Mouse (Mus musculus) left cerebral cortex, adult 9 months (tissue): ENCODE measurements around the gene Tatdn2.

Source experiments
- DNase-seq, 2 experiments: peaks; one replicate each; pipeline ENCODE4 v3.0.0; 2022; ENCODE audit warnings: low spot score in 2 of 2

Gene Tatdn2

DNA sequence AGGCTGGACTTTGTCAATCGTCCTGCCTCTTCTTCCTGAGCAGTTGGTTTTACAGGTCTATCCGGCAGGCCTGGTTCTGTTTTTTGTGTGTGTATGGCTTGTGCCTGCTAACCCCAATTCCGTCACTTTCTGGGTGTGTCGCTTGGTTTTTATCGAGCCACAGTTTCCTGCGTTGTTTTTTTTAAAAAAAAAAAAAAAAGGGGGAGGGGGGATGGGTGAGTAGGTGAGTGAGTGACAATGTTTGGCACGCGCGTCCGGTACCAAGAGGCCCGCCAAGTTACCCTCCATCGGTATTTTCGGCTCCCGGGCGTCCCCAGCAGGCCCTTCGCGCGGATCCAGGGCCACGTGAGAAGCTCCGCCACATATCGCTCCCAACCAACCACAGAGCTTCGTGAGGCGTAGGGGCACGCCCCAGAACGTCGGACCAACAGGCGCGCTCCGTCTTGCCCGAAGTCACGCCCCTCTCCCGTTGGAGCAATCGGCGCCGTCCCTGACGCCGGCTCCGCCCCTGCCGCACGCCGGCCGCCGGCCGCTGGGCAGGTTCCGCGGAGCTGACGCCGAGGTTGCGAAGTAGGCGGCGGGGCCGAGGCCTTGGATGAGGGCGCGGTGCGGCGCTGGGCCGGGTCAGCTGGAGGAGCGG lies at the start of gene Tatdn2:
TSS of gene Tatdn2 (plus strand) at position 469 of the 640 bp plus-strand sequence.
- DNase-seq = peak; percentile 96 to 97

DNA sequence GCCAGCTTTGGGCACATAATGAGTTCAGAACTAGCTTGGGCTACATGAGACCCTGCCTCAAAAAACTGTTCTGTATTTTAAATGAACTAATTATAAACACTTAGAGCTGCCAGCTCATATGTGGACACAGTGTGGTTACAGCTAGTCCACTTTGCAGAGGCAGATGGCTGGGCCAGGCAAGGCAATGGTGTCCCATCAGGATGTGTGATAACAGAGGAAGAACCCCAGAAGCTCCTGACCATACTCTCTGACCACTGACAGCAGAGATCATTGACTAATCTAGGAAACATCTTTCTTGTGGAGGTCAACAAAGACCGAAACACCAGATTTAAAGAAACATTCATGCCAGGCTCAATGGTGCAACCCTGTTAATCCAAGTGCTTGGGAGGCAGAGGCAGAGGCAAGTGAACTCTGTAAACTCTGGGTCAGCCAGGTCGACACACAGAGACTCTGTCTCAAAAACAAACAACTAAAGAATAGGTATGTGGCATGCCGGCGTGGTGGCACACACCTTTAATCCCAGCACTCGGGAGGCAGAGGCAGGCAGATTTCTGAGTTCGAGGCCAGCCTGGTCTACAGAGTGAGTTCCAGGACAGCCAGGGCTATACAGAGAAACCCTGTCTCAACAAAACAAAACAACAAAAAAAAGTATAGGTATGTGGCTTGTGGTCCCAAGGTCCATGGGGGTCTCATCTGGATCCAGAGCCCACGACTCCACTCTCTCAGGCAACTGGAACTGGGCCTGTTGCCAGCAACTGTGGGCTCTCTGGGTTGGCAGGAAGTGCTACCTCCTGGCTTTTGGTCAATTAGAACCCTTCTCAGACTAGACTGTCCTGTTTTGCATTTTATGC lies 47.3 kb upstream of the Tatdn2 start:
- DNase-seq = no peak

DNA sequence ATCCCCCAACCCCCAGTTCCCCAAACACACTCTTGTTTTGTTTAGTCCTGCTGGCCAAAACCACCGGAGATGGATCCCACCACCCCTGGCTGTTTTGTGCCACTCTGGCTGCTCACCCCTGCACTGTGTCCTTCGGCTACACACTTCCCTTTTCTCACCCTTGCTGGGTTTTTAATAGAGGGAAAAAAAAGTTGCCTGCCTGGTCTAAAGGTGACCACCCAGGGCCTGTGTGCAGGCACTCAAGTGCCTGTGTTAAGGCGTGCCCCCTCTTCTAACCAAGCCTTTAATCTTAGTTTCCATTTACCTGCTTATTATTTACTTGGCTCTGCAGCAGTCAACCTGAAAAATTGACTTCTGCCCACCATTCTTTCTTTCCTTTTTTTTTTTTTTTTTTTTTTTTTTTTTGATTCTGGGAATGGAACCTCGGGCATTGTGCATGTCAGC lies 46.6 kb upstream of the Tatdn2 start:
- no peak for DNase-seq

GRCm38 (mm10) chr6:113651626-113652025 lies 45.2 kb upstream of the Tatdn2 start:
- DNase-seq = no peak

DNA sequence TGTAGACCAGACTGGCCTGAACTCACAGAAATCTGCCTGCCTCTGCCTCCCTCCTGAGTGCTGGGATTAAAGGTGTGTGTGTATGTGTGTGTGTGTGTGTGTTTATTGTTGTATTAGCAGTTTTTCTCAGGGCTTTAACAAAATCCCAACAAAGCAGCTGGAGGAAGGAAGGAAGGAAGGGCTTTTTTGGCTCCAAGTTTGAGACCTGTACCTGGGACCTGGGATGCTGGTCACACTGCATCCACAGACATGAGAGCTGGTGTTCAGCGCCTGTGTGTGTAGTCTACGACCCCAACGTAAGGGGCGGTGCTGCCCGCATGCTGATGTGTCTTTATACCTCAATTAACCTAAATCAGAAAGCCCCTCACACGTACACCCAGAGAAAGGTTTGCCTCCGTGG lies 43.3 kb upstream of the Tatdn2 start:
- DNase-seq = no peak

DNA sequence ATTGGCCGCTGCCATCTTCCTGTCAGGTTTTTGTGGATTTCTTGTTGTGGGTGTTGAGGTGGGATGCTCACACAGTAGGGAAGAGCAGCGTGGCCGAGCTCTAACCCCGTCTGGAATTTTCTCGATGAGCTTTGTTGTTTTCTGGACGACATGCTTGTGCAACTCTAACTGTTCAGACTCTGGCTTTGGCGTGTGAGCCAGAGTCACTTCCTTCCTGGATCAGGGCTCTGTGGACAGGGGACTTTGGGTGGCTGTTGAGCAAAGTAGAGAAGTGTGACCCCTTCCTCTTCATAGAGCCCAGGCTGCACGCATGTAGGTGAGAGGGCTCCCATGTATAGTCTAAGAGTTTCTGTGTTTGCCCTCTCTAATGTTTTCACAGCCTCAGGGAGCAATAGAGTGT lies 42.7 kb upstream of the Tatdn2 start:
- no peak for DNase-seq

- no peak for DNase-seq
Observed at GRCm38 (mm10) chr6:113654753-113655397, 42.0 kb upstream of the Tatdn2 start.

DNA sequence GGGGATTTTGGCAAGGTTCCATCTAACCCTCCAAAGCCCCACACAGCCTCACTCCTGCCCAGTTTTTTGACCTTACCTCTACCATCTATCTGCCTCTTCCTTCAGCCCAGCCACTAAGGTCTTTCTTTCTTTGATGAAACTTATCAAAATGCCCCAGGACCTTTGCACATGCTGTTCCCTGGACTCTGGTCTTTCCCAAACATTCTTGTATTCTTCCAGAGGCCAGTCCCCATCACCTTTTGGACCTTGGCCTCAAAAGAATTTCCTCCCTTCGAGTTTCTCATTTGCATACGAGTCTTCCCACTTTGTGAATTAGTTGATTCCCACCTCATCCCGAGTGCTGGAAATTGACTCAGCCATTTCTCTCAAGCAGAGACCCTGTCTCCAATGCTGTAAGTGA lies 41.4 kb upstream of the Tatdn2 start:
- DNase-seq = no peak

GRCm38 (mm10) chr6:113656847-113657246 lies 40.0 kb upstream of the Tatdn2 start:
- no peak for DNase-seq

DNA sequence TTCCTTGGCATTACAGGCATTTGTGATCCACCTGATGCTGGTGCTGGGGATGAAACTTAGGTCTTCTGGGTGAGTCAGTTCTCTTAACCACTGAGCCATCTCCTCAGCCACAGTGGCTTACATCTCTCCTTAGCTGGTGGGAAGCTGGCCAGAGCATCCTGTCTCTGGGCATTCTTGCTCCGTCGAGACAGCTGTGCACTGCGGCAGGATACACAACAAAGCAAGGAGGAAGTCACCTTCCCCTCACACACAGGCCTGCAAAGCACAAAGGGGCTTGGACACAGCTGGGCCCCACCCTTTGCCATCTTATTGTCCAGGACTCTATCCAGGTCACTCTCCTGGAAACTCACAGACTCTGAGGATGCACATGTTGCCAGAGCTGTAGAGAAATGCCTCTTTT lies 38.6 kb upstream of the Tatdn2 start:
- DNase-seq = no peak

- no peak for DNase-seq
Observed at GRCm38 (mm10) chr6:113659648-113660491, 37.0 kb upstream of the Tatdn2 start.

DNA sequence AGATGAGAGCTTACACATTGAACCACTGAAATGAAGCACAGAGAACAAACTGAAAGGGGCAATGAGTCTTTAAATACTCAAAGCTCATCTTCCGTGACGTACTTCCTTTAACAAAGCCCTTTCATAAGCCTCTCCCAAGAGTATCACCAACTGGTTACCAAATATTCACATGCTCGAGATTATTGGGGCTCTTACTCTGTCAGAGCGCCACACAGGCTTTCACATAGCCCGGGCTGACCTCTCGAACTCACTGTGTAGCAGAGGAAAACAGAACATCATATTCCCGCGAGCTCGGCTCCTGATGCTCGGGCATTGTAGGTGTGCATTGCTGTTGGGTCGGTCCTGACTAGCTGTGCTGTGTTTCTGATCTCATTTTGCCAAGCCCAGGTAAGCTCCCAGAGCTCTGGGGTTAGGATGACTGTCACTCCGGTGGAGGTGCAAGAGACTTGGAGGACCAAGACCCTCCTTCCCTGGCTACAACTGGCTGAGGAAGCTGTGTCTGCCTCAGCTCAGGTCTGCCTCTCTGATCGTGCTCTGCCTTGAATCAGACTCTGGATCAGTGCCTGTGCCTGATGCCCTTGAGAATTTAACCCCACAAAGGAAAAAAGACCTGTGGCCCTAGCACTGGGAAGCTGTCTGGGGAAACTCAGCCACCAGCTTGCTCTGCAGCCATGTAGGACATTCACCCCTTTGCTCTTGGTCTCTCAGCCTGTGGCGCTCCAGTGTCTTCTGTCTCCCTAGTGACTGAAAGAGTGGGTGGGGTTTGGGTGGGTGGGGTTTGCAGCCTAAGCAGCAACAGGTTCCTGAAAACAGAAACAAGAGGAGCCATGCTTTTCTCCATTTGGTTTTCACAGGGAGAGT lies 36.1 kb upstream of the Tatdn2 start:
- no peak for DNase-seq

DNA sequence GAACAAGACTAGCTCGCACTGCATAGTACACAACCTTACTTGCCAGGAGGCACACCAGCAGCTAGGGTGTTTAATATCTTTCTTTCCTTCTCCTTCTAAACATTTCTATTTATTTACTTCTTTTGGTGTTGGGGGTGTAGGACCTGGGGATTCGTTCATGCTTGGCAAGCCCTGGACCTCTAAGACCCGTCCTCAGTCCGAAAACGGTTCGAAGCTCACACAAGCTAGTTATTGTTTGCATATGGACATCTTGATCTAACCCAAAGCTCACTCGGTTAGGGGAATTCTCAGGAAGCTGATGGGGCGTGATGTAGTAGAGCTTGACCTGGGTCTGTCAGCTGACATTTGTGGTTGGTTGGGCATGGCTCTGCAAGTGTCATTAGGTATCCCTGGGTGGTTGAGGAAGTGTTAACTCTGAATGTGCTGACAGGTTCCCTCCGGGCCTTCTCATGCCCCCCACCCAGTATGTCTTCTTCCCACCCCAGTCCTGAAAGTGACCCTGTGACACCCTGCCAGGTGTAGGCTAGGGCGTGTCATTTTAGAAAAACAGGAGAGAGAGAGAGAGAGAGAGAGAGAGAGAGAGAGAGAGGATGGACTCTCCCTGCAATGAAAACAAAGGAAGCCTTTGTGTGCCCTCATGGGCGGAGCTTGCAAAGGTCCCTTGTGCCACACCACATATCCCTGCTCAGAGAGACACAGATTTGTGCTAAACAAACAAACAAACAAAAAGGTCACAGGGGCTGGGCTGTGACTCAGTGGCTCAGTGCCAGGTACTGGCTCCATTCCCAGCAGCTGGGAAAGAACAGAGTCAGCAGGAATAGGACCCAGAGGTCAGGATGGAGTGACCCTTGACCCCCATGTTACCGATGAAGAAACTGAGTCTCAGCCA lies 35.3 kb upstream of the Tatdn2 start:
- peak in 1 of 2 experiments; percentile 55 for DNase-seq

- no peak for DNase-seq
Observed at GRCm38 (mm10) chr6:113662964-113663700, 33.7 kb upstream of the Tatdn2 start.

- no peak for DNase-seq
Observed at GRCm38 (mm10) chr6:113664305-113664704, 32.5 kb upstream of the Tatdn2 start.

- DNase-seq = no peak
Observed at GRCm38 (mm10) chr6:113667611-113668122, 29.2 kb upstream of the Tatdn2 start.

- no peak for DNase-seq
Observed at GRCm38 (mm10) chr6:113668287-113669154, 28.3 kb upstream of the Tatdn2 start.

DNA sequence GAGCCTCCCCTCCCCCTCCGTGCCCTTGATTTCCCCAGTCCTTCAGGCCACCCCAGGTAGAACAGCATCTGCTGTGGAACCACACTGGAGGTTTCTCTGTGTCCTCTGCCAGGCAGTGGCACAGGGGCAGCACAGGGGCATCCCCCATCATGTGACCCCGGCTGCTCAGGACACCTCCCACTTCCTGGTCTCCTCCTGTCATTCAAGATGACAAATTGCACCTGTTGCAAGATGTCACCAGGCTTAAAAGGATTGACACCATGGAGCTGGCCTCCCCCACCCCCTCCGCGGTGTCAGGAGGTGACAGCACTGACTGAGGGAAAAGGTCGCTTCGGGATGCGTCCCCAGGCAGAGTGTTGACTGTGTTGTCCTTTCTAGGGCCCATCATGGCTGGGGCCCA lies 27.0 kb upstream of the Tatdn2 start:
- no peak for DNase-seq
